Mouse (Mus musculus) heart, adult 10 weeks (tissue): ENCODE data around the gene Serpinb1c. TPM values are rescaled to one million over a fixed set of nuclear protein-coding genes. Genes with fewer than 3 reads are reported as not detected.

ENCODE experiments used
- polyA plus RNA-seq: library from polyadenylated mRNA; stranded (reverse); fragments of 350-450 nt; fragmentation: Illumina TruSeq; extraction: RNeasy Lipid Tissue Mini Kit (QIAGEN cat#74804); gene quantifications from one replicate; pipeline ENCODE4 v1.2.3, GENCODE M21; 2014; ENCODE audit warnings: low read depth, low replicate concordance

Gene Serpinb1c
- polyA plus RNA-seq = 0.68 TPM

DNA sequence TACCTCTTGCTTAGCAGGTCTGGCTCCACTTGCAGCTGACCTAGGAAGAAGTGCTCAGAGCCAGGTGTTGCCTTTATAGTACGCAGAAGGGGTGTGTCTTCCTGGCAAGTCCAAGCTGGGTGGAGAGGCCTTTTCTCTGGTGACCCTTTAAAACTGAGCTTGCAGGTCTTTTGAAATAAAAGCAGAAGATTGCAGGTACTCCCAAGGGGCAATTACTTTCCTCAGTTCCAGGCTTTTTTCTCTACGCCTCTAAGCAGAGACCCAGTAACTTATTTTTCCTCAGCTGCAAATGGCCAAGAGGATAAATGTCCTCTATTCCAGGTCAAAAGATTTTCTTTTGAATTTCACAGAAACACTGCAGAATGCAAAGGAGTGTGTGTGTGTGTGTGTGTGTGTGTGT lies at the start of gene Serpinb1c:
Serpinb1c (minus strand) TSS at position 101 of the 400 bp plus-strand sequence.

DNA sequence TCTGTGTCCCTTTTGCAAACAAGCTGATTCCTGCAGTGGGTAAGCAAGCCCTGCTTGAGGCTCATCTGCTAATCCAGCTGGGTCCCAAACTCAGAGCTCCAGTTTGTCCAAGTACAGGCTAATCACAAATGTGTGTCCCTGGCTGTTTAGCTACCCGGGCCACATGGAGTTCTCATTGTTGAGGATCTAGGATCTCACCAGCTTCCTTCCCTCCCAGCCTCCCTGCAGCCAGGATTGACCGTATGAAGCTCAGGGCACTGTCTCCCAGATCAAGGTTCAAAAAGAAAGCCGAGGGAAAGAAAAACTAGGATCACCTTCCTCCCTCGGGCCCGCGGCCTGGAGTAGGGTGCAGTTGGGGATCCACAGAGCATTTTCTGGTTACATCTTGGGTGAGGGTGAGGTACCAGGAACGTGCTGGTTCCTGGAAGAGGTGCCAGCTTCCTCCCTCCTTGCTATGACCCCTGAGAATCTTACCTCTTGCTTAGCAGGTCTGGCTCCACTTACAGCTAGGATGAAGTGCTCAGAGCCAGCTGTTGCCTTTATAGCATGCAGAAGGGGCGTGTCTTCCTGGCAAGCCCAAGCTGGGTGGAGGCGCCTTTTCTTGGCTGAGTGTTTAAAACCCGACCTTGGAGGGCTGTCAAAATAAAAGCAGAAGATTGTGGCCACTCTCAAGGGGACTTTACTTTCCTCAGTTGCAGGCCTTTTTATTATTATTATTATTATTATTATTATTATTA lies 47.2 kb downstream of the Serpinb1c start, which contains the start of gene Serpinb1a:
Serpinb1a (minus strand) TSS at position 518 of the 737 bp plus-strand sequence.

Other genes with a start within 250 kb of the Serpinb1c start
- 172 TPM for gene Mylk4, start 114.3 kb downstream of the Serpinb1c start, polyA plus RNA-seq
- 22.0 TPM for gene Wrnip1, start 96.2 kb downstream of the Serpinb1c start, polyA plus RNA-seq
- gene D930007J09Rik, start 95.4 kb downstream of the Serpinb1c start, polyA plus RNA-seq = not detected
- 4.2 TPM for gene Serpinb1a, start 47.0 kb downstream of the Serpinb1c start, polyA plus RNA-seq
- gene Serpinb6b, start 67.0 kb upstream of the Serpinb1c start, polyA plus RNA-seq = 60.7 TPM
- gene Serpinb9, start 105.0 kb upstream of the Serpinb1c start, polyA plus RNA-seq = 15.7 TPM
- gene Serpinb9b, start 129.2 kb upstream of the Serpinb1c start, polyA plus RNA-seq = 0.13 TPM
- gene Serpinb1b, start 180.4 kb upstream of the Serpinb1c start, polyA plus RNA-seq = not detected